Mouse (Mus musculus) heart, adult 8-10 months (tissue): ENCODE measurements at regions not wholly inside any gene's neighbourhood (a gene's known extent, or its start where the extent isn't known, plus 50 kb on each side); places are given as distances from the start of the nearest gene placed in this dataset.

Source experiments
- DNase-seq: peaks from one replicate; pipeline ENCODE4 v3.0.0; 2022; ENCODE audit warnings: low spot score

DNA sequence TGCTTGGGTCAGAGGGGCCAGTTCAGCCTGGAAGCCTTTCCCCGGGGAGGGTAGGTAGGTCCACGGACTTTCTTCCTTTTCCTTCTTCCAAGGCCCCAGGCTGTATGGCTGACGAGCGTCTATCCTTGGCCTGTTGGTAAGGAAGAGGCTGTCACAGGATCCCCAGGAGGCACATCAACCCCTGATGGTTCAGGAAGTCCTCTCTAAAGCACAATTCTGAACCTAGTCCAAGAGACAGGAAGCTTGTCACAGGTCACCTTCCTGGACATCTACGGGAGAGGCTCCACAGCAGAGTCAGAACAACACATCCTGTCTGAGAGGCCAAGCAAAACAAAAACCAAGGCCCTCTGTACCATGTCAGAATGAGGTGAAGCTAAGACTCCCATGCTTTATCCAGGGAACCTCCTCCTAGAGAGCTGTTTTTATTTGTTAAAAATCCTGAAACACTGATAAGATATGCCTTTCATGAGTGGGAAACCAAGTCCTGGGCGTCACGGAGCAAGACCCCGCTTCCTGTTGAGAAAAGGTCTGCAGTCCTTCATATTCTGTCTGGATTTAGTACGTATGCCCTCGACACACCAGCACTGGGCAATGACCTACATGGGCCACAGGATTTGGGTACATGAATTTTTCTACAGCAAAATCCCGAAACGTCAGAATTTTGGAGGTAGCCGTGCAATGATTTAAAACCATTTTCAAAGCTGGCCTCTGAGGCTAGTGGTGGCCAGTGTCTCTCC lies 52.0 kb upstream of the Snrk start:
- DNase-seq: peak; percentile 87

DNA sequence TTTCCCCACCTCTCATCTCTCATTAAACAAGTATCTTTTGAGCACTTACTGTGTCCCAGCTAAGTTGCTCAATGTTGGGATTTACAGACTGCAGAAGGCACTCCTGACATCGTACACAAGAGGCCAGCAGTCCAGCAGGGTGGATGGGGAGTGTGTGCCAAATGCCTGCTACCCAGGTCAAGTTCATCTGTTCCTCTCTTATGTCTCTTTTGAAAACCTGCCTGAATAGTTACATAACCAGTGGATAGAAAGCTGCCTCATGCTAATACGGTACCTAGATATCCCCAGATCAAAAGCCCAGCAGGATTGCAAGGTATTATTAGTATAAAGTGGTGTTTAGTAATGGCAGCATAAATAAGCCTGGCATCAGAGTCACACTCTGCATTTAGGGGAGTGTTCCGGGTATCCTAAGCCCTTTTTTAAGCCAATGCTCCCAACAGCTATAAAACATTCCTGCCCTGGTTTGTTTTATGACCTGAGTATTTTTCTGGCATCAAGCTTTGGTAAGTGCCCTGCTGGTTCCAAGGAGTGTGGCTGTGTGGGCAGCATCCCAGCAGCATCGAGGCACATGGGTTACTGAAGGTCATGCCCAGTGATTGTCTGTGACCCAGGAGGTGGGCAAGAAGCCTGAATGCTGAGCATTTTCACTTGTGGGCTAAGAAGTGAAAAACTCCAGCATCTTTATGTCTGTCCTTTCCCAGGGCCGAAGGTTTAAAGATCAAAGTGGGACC lies 59.1 kb upstream of the Pomgnt2 start:
- no peak for DNase-seq

DNA sequence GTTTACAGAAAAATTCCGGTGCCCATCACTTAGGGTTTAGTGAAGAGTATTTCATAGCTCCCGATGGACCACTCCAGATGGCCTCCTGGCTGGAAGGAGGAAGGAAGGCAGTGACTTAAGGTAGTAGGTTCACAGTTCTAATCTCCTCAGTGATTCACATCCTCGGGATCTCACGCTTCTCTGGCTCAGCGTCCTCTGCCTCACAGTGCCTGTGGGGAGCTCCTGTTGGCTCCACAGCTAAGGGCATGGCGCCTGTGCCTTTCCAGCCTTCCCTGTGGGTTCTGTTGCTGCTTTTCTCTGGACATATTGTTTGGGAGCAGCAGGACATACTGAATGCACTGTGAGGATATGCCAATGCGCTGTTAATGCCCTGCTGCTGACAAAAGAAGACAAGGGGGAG lies 54.8 kb upstream of the Pomgnt2 start:
- no peak for DNase-seq

DNA sequence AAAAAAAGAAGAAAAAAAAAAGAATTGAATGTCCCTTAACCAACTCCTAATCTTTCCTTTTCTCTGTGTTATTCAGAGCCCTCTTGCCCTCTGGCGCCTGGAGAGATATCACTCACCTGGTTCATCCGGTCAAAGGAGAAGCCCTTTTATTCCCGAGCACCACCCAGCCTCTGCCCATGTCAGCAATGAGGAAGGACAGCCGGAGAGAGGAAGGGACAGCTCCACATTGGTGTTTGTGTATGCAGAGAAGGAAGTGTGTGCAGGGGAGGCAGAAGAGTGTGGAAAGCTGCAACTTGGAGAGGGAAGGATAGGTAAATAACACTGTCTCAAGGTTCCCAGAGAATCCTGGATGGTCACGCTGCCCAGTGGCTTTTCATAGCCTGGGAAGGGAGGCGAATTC lies 54.2 kb upstream of the Pomgnt2 start:
- DNase-seq: no peak

DNA sequence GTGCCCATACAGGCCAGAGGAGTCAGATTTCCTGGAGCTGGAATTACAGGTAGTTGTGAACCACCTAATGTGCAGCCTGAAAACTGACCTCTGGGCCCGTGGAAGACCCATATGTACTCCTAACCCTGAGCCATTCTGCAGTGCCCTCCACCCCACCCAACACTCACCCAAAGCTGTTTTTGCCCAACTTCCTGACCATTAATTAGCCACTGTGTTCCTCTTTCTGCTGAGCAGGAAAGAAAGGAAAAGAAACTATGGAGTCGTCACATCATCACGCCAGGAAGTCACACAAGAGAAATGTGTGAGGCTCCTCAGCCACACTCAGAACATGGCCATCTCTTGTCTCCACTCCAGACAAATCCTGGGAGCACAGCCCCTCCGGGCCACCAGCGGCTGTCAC lies 52.1 kb upstream of the Pomgnt2 start:
- no peak for DNase-seq

DNA sequence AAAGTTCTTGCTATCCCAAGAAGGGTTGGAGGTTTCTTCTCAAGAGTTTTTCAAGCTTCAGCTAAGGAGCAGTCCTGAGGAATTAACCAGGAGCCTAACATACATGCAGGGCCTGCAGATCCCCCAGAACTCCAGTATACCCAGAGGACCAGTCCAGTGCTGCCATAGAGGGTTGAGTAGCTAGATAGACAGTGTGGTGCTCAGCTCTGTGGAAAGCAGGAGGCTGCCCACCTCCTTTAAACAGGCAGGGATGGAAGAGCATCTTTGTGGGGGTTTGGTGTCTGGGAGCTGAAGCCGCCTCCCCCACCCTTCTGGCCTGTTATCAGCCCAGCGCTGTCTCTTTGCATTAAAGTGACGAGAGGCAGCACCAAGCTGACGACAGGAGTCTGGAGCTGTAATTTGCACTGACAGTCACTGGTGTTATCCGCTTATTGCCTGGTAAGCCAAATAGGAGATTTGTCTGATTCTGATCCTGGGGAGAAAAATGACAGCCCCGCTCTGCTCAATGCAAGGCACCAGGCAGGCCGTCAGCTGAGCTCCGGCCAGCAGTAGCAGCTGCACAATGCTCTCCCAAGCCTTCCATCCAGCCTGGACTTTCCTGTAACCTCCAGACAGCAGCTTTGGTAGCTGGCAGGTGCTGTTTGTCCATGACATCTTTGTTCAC lies 51.2 kb upstream of the Pomgnt2 start:
- DNase-seq: no peak
